9 mouse cellular contexts compared by ENCODE assay signal in the genomic region with DNA sequence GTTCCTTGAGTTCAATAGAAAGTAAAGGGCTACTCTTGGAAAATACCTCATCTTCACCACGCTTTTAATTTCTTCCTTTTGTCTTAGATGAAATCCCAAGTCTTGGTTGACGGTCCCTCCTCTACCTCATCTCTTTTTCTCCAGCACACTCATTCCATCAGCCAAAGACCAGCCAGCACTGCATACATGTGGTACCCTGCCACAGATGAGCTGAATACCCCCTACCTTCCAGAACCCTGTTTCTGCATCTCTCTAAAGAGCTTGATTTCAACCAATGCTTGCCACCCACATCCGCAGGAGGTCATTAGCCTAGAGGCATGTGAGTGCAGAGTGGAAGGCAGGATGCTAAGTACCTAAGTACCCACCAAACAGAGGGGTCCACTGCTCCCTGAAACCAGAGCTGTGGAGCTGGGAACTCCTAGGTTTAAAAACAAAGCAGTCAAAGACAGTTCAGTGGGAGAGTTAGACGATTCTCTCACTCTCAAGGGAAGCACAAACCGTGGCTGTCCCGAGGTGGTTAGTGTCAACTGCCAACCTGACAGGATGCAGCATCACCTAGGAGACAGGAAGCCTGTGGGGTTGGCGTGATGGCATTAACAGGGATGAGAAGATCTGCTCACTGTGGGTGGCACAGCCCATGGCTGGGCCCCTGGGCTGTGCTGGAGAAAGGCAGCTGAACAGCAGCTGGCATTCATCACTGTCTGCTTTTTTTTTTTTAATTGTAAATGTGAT.
DNase-seq lines count a peak whose midpoint lies in the region; ATAC-seq and TF ChIP-seq lines count a peak whose summit lies in the region.
"Had no signal": no experiment of that assay in that cellular context is flagged by ENCODE, and none has a peak within 500 bp of the region (broad histone marks: within the 10 kb centered on the region; RNA-seq: fewer than 3 reads in every experiment).

No protein-coding gene starts in this region.

- H3K9ac ChIP-seq in embryonic facial prominence, embryonic 14.5 days (ENCODE audit: low read depth, low read length), result no peak overlapping the region
- H3K9ac ChIP-seq in limb, embryonic 14.5 days (ENCODE audit: low read depth, low read length, severe bottlenecking), result no peak overlapping the region

- no peak overlapping the region for H3K4me2 ChIP-seq in embryonic facial prominence, embryonic 14.5 days (ENCODE audit: low read depth, low read length)
- H3K4me2 ChIP-seq in limb, embryonic 14.5 days (replicated peaks; ENCODE audit: low read depth, low read length, severe bottlenecking), result no peak overlapping the region

- H3K9me3 ChIP-seq in embryonic facial prominence, embryonic 14.5 days (ENCODE audit: control insufficient read depth, low read length), result no peaks in the 10 kb centered on the region
- no peaks in the 10 kb centered on the region for H3K9me3 ChIP-seq in limb, embryonic 14.5 days (ENCODE audit: control insufficient read depth, low read length)
- H3K9me3 ChIP-seq: megakaryocyte, embryonic 14.5 days had no signal

- peak; percentile 69; the same call in 1 of the 2 replicates for ATAC-seq in embryonic facial prominence, embryonic 14.5 days (ENCODE audit: low read depth)
- peak; percentile 66; the same call in 1 of the 2 replicates for ATAC-seq in limb, embryonic 14.5 days (ENCODE audit: low FRiP score, low read depth)

- peak overlapping the region; percentile 61 for H3K27ac ChIP-seq in embryonic facial prominence, embryonic 14.5 days (replicated peaks; ENCODE audit: low read depth, low read length)
- H3K27ac ChIP-seq in limb, embryonic 14.5 days (replicated peaks; ENCODE audit: low read depth, low read length), result no peak overlapping the region; the same call in 1 of the 2 replicates

- no peak overlapping the region for H3K4me3 ChIP-seq in embryonic facial prominence, embryonic 14.5 days (ENCODE audit: low read depth, low read length)
- H3K4me3 ChIP-seq in limb, embryonic 14.5 days (replicated peaks; ENCODE audit: low read length), result no peak overlapping the region
- H3K4me3 ChIP-seq: megakaryocyte, embryonic 14.5 days had no signal

- peak; percentile 13 to 38 for DNase-seq in kidney, postnatal 4 days
- no peak for DNase-seq in kidney, adult 18-20 months
- DNase-seq in embryonic facial prominence, embryonic 14.5 days (ENCODE audit: low spot score), result peak; percentile 53
- peak; percentile 60 for DNase-seq in limb, embryonic 14.5 days (ENCODE audit: low spot score)
- DNase-seq in thymus, postnatal 0 days (ENCODE audit: low spot score), result peak; percentile 69
- no peak for DNase-seq in left cerebral cortex, postnatal 25 days (ENCODE audit: low spot score in 2 of 2)
- DNase-seq in gastrocnemius, postnatal 10 days, result no peak
- DNase-seq in c-Kit-positive CD71-positive TER-119-positive erythroid progenitor cells, embryonic 14.5 days (ENCODE audit: low spot score), result no peak

- no peaks in the 10 kb centered on the region for H3K27me3 ChIP-seq in embryonic facial prominence, embryonic 14.5 days (replicated peaks; ENCODE audit: control insufficient read depth, insufficient read depth, low read length)
- no peaks in the 10 kb centered on the region for H3K27me3 ChIP-seq in limb, embryonic 14.5 days (ENCODE audit: control insufficient read depth, insufficient read depth, low read length)
- H3K27me3 ChIP-seq: megakaryocyte, embryonic 14.5 days had no signal

- peaks cover 40% of the 10 kb centered on the region for H3K4me1 ChIP-seq in embryonic facial prominence, embryonic 14.5 days (ENCODE audit: control insufficient read depth, insufficient read depth, low read length)
- H3K4me1 ChIP-seq in limb, embryonic 14.5 days (ENCODE audit: control insufficient read depth, insufficient read depth, low read length), result peaks cover 30% of the 10 kb centered on the region

- no peak for TF ChIP-seq POLR2A in limb, embryonic 14.5 days (IDR thresholded peaks at IDR 0.05; ENCODE audit: borderline replicate concordance, extremely low read depth, insufficient read depth, insufficient read length)

- peaks cover 6% of the 10 kb centered on the region; the same call in 1 of the 2 replicates for H3K36me3 ChIP-seq in embryonic facial prominence, embryonic 14.5 days (ENCODE audit: control insufficient read depth, insufficient read depth, low read length)
- peaks cover 3% of the 10 kb centered on the region; the same call in 1 of the 2 replicates for H3K36me3 ChIP-seq in limb, embryonic 14.5 days (ENCODE audit: control insufficient read depth, insufficient read depth, low read length)

- WGBS in embryonic facial prominence, embryonic 14.5 days, result 35% methylated on average over 7 of the region's 7 CpGs
- WGBS in limb, embryonic 14.5 days, result 34% methylated on average over 7 of the region's 7 CpGs

- intact Hi-C loops in left cerebral cortex, postnatal 25 days (cut with DNase I), result no loop called here

Comparison
In these comparisons a context has a peak if more than half of its experiments do, and no peak if none do; other contexts are left out.
1. DNase-seq: peak in kidney, postnatal 4 days (2 of 2), embryonic facial prominence, embryonic 14.5 days (single experiment), limb, embryonic 14.5 days (single experiment) and thymus, postnatal 0 days (single experiment); none in kidney, adult 18-20 months (single experiment), left cerebral cortex, postnatal 25 days (0 of 2), gastrocnemius, postnatal 10 days (single experiment) and c-Kit-positive CD71-positive TER-119-positive erythroid progenitor cells, embryonic 14.5 days (single experiment).